20 mouse cellular contexts compared by ENCODE assay signal in genomic region chr9:114548496-114548895, GRCm38 (mm10). TPM values are rescaled to one million over a fixed set of nuclear protein-coding genes. Genes with fewer than 3 reads are reported as not detected.
DNase-seq lines count a peak whose midpoint lies in the region; ATAC-seq and TF ChIP-seq lines count a peak whose summit lies in the region.
"Had no signal": no experiment of that assay in that cellular context is flagged by ENCODE, and none has a peak within 500 bp of the region (broad histone marks: within the 10 kb centered on the region; RNA-seq: fewer than 3 reads in every experiment).

No protein-coding gene starts in this region.

- H3K4me1 ChIP-seq in hindbrain, embryonic 10.5 days (replicated peaks): peaks cover 94% of the 10 kb centered on the region
- peaks cover 13% of the 10 kb centered on the region; the same call in 1 of the 2 replicates for H3K4me1 ChIP-seq in hindbrain, embryonic 11.5 days (replicated peaks; ENCODE audit: control insufficient read depth, insufficient read depth, low read length)
- H3K4me1 ChIP-seq in midbrain, embryonic 10.5 days: peaks cover 81% of the 10 kb centered on the region
- no peaks in the 10 kb centered on the region for H3K4me1 ChIP-seq in midbrain, embryonic 14.5 days (ENCODE audit: control insufficient read depth, insufficient read depth, low read length)
- H3K4me1 ChIP-seq in stomach, postnatal 0 days (replicated peaks; ENCODE audit: control insufficient read depth, insufficient read depth): peaks cover 2% of the 10 kb centered on the region; the same call in 1 of the 2 replicates

- H3K36me3 ChIP-seq in hindbrain, embryonic 10.5 days: peaks cover 14% of the 10 kb centered on the region
- H3K36me3 ChIP-seq in hindbrain, embryonic 11.5 days (ENCODE audit: control insufficient read depth, insufficient read depth, low read length): no peaks in the 10 kb centered on the region
- peaks cover 14% of the 10 kb centered on the region for H3K36me3 ChIP-seq in midbrain, embryonic 10.5 days
- H3K36me3 ChIP-seq in midbrain, embryonic 14.5 days (ENCODE audit: control insufficient read depth, insufficient read depth, low read length): no peaks in the 10 kb centered on the region
- no peaks in the 10 kb centered on the region for H3K36me3 ChIP-seq in stomach, postnatal 0 days (ENCODE audit: control insufficient read depth, insufficient read depth, low read length)

- TF ChIP-seq CTCF in stomach, postnatal 0 days (IDR thresholded peaks at IDR 0.05; ENCODE audit: low read depth): no peak

- no peak for ATAC-seq in hindbrain, embryonic 11.5 days (ENCODE audit: low FRiP score)
- no peak for ATAC-seq in midbrain, embryonic 14.5 days (ENCODE audit: low FRiP score, low TSS enrichment)
- ATAC-seq in stomach, postnatal 0 days (ENCODE audit: low FRiP score, low TSS enrichment): no peak
- ATAC-seq: activated CD4-positive, CD25-positive, alpha-beta regulatory T cell, adult 4 months had no signal

- no peak overlapping the region for H3K9ac ChIP-seq in hindbrain, embryonic 11.5 days (ENCODE audit: low read depth, low read length)
- no peak overlapping the region for H3K9ac ChIP-seq in midbrain, embryonic 14.5 days (replicated peaks; ENCODE audit: low read length)
- no peak overlapping the region for H3K9ac ChIP-seq in stomach, postnatal 0 days (ENCODE audit: low read length)

- no peak for DNase-seq in hindbrain, embryonic 10.5 days (ENCODE audit: low spot score)
- DNase-seq in hindbrain, embryonic 11.5 days (ENCODE audit: low spot score): no peak
- no peak for DNase-seq in midbrain, embryonic 10.5 days (ENCODE audit: low spot score)
- DNase-seq in midbrain, embryonic 14.5 days: no peak
- peak; percentile 32 to 60 for DNase-seq in kidney, postnatal 36 days
- no peak for DNase-seq in stomach, postnatal 0 days (ENCODE audit: low spot score)
- DNase-seq in frontal cortex, postnatal 25 days (ENCODE audit: low spot score in 2 of 2): no peak
- DNase-seq in left cerebral cortex, adult 8-10 months (ENCODE audit: low spot score in 2 of 2): no peak
- DNase-seq: cerebellum, adult 18-20 months; lung, postnatal 4 days; right cerebral cortex, postnatal 25 days had no signal

- H3K27ac ChIP-seq in hindbrain, embryonic 10.5 days: peak overlapping the region; percentile 81
- no peak overlapping the region for H3K27ac ChIP-seq in hindbrain, embryonic 11.5 days (ENCODE audit: low read depth, low read length)
- H3K27ac ChIP-seq in midbrain, embryonic 10.5 days (replicated peaks): peak overlapping the region; percentile 79
- no peak overlapping the region for H3K27ac ChIP-seq in midbrain, embryonic 14.5 days (replicated peaks; ENCODE audit: low read depth, low read length)
- H3K27ac ChIP-seq in stomach, postnatal 0 days (replicated peaks): 0 out of 2 replicates have a peak overlapping the region, but pooled peaks have one; percentile 1

- H3K4me3 ChIP-seq in hindbrain, embryonic 10.5 days: peak overlapping the region; percentile 31
- H3K4me3 ChIP-seq in hindbrain, embryonic 11.5 days (ENCODE audit: low read depth, low read length): no peak overlapping the region
- peak overlapping the region; percentile 18; the same call in 1 of the 2 replicates for H3K4me3 ChIP-seq in midbrain, embryonic 10.5 days
- H3K4me3 ChIP-seq in midbrain, embryonic 14.5 days (replicated peaks; ENCODE audit: low read depth, low read length): no peak overlapping the region
- H3K4me3 ChIP-seq in stomach, postnatal 0 days (ENCODE audit: low read depth, low read length): no peak overlapping the region
- H3K4me3 ChIP-seq: erythroblast, embryonic 14.5 days had no signal

- H3K27me3 ChIP-seq in hindbrain, embryonic 10.5 days (ENCODE audit: insufficient read depth, poor library complexity, severe bottlenecking): no peaks in the 10 kb centered on the region
- no peaks in the 10 kb centered on the region for H3K27me3 ChIP-seq in hindbrain, embryonic 11.5 days (ENCODE audit: control insufficient read depth, insufficient read depth, low read length)
- no peaks in the 10 kb centered on the region for H3K27me3 ChIP-seq in midbrain, embryonic 10.5 days (ENCODE audit: low read depth, poor library complexity, severe bottlenecking)
- 0 out of 2 replicates have a peak, but pooled peaks cover 3% of the 10 kb centered on the region for H3K27me3 ChIP-seq in midbrain, embryonic 14.5 days (ENCODE audit: control insufficient read depth, insufficient read depth, low read length)
- H3K27me3 ChIP-seq in stomach, postnatal 0 days (ENCODE audit: control insufficient read depth, insufficient read depth, low read length): no peaks in the 10 kb centered on the region

- no peak overlapping the region for H3K4me2 ChIP-seq in hindbrain, embryonic 11.5 days (replicated peaks; ENCODE audit: low read depth, low read length)
- no peak overlapping the region for H3K4me2 ChIP-seq in midbrain, embryonic 14.5 days (ENCODE audit: low read length)
- H3K4me2 ChIP-seq in stomach, postnatal 0 days (replicated peaks; ENCODE audit: low read depth): no peak overlapping the region

- TF ChIP-seq EP300 in stomach, postnatal 0 days (optimal IDR thresholded peaks at IDR 0.05): no peak

- 12% methylated on average over 4 of the region's 4 CpGs for WGBS in hindbrain, embryonic 10.5 days
- 16% methylated on average over 4 of the region's 4 CpGs for WGBS in hindbrain, embryonic 11.5 days
- 28% methylated on average over 4 of the region's 4 CpGs for WGBS in midbrain, embryonic 10.5 days
- 33% methylated on average over 4 of the region's 4 CpGs for WGBS in midbrain, embryonic 14.5 days
- 62% methylated on average over 4 of the region's 4 CpGs for WGBS in stomach, postnatal 0 days

- H3K9me3 ChIP-seq in hindbrain, embryonic 10.5 days: 0 out of 2 replicates have a peak, but pooled peaks cover 3% of the 10 kb centered on the region
- H3K9me3 ChIP-seq in hindbrain, embryonic 11.5 days (ENCODE audit: control insufficient read depth, low read length): no peaks in the 10 kb centered on the region
- H3K9me3 ChIP-seq in midbrain, embryonic 10.5 days (replicated peaks): no peaks in the 10 kb centered on the region
- no peaks in the 10 kb centered on the region for H3K9me3 ChIP-seq in midbrain, embryonic 14.5 days (ENCODE audit: control insufficient read depth, low read length)
- H3K9me3 ChIP-seq in stomach, postnatal 0 days (ENCODE audit: control insufficient read depth, low read length): no peaks in the 10 kb centered on the region

RNA-seq across cellular contexts. Expression of gene Trim71, which starts 15.7 kb away (rescaled TPM):
- polyA plus RNA-seq in hindbrain, embryonic 10.5 days (2016; fragmentation: Nextera tagmentation; extraction: Ambion mirVana): 3.8 and 8.3 TPM in 2 replicates
- polyA plus RNA-seq in hindbrain, embryonic 11.5 days (2014; fragmentation: Nextera tagmentation; extraction: Ambion mirVana): 1.9 and 2.7 TPM in 2 replicates
- polyA plus RNA-seq in midbrain, embryonic 10.5 days (2016; fragmentation: Nextera tagmentation; extraction: Ambion mirVana): 4.3 and 6.8 TPM in 2 replicates
- polyA plus RNA-seq in midbrain, embryonic 14.5 days (2014; fragmentation: Nextera tagmentation; extraction: Ambion mirVana): 0.15 and 0.16 TPM in 2 replicates
- 0.47 and 0.51 TPM in 2 replicates for polyA plus RNA-seq in stomach, postnatal 0 days (2015; fragmentation: Nextera tagmentation; extraction: Ambion mirVana)
- under 1 TPM; 0.46 to 0.67 (median 0.59) TPM for total RNA-seq in left cerebral cortex, adult 8-10 months (2022)
- total RNA-seq: gastrocnemius, adult 18-20 months; heart, adult 8-10 months; hematopoietic stem cell, adult 5-6 weeks; neutrophil, adult 5-6 weeks had no signal
- polyA plus RNA-seq: erythroblast, embryonic 14.5 days had no signal

RNA-seq across cellular contexts. Expression of gene C130032M10Rik, which starts 33.0 kb away (rescaled TPM):
- 0.38 and 1.9 TPM in 2 replicates for polyA plus RNA-seq in hindbrain, embryonic 10.5 days (2016; fragmentation: Nextera tagmentation; extraction: Ambion mirVana)
- polyA plus RNA-seq in hindbrain, embryonic 11.5 days (2014; fragmentation: Nextera tagmentation; extraction: Ambion mirVana): not detected in 2 replicates
- 0.91 and 0.98 TPM in 2 replicates for polyA plus RNA-seq in midbrain, embryonic 10.5 days (2016; fragmentation: Nextera tagmentation; extraction: Ambion mirVana)
- polyA plus RNA-seq in midbrain, embryonic 14.5 days (2014; fragmentation: Nextera tagmentation; extraction: Ambion mirVana): not detected in 2 replicates
- not detected in 2 replicates for polyA plus RNA-seq in stomach, postnatal 0 days (2015; fragmentation: Nextera tagmentation; extraction: Ambion mirVana)
- not detected for total RNA-seq in left cerebral cortex, adult 8-10 months (2022)
- total RNA-seq: gastrocnemius, adult 18-20 months; heart, adult 8-10 months; hematopoietic stem cell, adult 5-6 weeks; left cerebral cortex, postnatal 10 days; midbrain, postnatal 0 days; neutrophil, adult 5-6 weeks had no signal
- polyA plus RNA-seq: activated CD4-positive, CD25-positive, alpha-beta regulatory T cell, adult 4 months; C2C12; erythroblast, embryonic 14.5 days; midbrain, postnatal 0 days had no signal

RNA-seq across cellular contexts. Expression of gene Ccr4, which starts 43.8 kb away (rescaled TPM):
- polyA plus RNA-seq in hindbrain, embryonic 10.5 days (2016; fragmentation: Nextera tagmentation; extraction: Ambion mirVana): 0.07 TPM in 1 of 2 replicates, not detected in the other
- not detected in 2 replicates for polyA plus RNA-seq in hindbrain, embryonic 11.5 days (2014; fragmentation: Nextera tagmentation; extraction: Ambion mirVana)
- polyA plus RNA-seq in midbrain, embryonic 10.5 days (2016; fragmentation: Nextera tagmentation; extraction: Ambion mirVana): not detected in 2 replicates
- not detected in 2 replicates for polyA plus RNA-seq in midbrain, embryonic 14.5 days (2014; fragmentation: Nextera tagmentation; extraction: Ambion mirVana)
- not detected in 2 replicates for polyA plus RNA-seq in stomach, postnatal 0 days (2015; fragmentation: Nextera tagmentation; extraction: Ambion mirVana)
- total RNA-seq in left cerebral cortex, adult 8-10 months (2022): not detected
- total RNA-seq: gastrocnemius, adult 18-20 months; heart, adult 8-10 months; hematopoietic stem cell, adult 5-6 weeks; left cerebral cortex, postnatal 10 days; midbrain, postnatal 0 days; neutrophil, adult 5-6 weeks had no signal
- polyA plus RNA-seq: C2C12; erythroblast, embryonic 14.5 days; midbrain, postnatal 0 days had no signal

Comparison
In these comparisons a context has a peak if more than half of its experiments do, and no peak if none do; other contexts are left out.
1. H3K27ac ChIP-seq: peak in hindbrain, embryonic 10.5 days (single experiment), midbrain, embryonic 10.5 days (single experiment) and stomach, postnatal 0 days (single experiment); none in hindbrain, embryonic 11.5 days (single experiment) and midbrain, embryonic 14.5 days (single experiment).
2. H3K4me3 ChIP-seq: peak in hindbrain, embryonic 10.5 days (single experiment) and midbrain, embryonic 10.5 days (single experiment); none in hindbrain, embryonic 11.5 days (single experiment), midbrain, embryonic 14.5 days (single experiment) and stomach, postnatal 0 days (single experiment).
3. DNase-seq: peak in kidney, postnatal 36 days (2 of 2); none in hindbrain, embryonic 10.5 days (single experiment), hindbrain, embryonic 11.5 days (single experiment), midbrain, embryonic 10.5 days (single experiment), midbrain, embryonic 14.5 days (single experiment), stomach, postnatal 0 days (single experiment), frontal cortex, postnatal 25 days (0 of 2) and left cerebral cortex, adult 8-10 months (0 of 2).